Mouse (Mus musculus): ENCODE measurements around the gene Nek2. TPM values are rescaled to one million over a fixed set of nuclear protein-coding genes. Genes with fewer than 3 reads are reported as not detected.

Gene Nek2
- polyA plus RNA-seq, 1 experiment from 2014 or later: 38.7 TPM

DNA sequence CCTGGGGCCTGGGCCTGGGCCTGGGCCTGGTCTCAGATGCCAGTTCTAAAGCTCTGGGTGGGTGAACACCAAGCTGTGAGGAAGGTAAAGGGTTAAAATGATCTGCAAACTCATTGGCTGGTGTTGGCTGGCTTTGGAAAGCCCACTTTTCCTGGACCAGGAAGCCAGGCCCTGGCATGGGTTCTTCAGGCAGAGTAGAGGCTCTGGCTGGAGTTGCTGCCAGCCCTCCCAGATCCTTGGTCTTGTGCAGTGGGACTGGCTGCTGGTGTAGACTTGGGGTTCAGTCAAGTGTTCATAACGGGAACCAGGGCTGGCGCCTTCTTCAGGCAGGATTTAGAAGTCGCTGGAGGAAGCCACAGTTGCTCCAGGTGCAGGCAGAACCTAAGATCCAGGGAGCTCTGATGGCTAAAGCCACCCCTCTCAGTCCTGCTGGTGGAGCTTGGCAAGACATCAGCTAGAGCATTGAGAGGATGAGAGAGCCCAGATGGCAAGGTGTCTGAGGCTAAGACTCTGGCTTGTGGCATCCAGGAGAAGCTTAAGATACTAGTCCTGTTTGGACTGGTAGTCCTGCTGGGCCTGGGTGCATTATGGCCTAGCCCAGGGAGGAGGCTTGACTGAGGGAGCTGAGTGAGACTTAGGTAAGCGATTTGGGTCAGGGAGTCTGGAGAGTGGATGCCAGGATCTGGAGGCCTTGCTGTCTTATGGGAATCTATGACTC, 42.7 kb downstream of the Nek2 start:
- no peak overlapping the region for H3K9ac ChIP-seq
- H3K9me3 ChIP-seq: no peaks in the 10 kb centered on the region
- no peaks in the 10 kb centered on the region for H3K4me1 ChIP-seq
- ATAC-seq (ENCODE audit: insufficient read depth, low FRiP score, low read depth): no peak
- H3K27ac ChIP-seq: no peak overlapping the region
- H3K4me3 ChIP-seq (replicated peaks): no peak overlapping the region
- no peaks in the 10 kb centered on the region for H3K27me3 ChIP-seq (replicated peaks)
- no peak overlapping the region for H3K4me2 ChIP-seq
- H3K36me3 ChIP-seq: no peaks in the 10 kb centered on the region
- WGBS: 81% methylated on average over 4 of the region's 4 CpGs

DNA sequence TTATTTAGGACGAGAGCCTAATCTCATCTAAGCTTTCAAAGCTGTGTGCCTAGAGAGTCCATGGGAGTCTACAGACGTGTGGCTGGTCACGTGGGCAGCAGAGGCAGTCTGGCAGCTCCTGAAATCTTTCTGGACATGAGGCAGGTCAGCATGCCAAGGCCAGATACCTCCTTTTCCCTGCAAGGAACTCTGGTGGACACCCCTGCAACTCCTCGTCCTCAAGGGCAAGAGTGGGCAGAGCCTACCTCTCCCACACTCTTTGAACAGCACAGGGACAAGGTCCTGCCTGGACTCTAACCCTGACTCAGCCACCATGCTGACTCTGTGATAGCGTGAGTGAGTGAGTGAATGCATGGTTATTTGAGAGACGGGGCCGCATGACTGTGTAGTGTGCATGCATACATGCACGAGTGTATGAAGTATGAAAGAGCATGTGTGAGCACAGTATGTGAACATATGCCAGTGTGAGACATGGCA, 43.3 kb downstream of the Nek2 start:
- Histone ChIP-seq H3K36me3 (no peaks in the 10 kb centered on the region), H3K4me2 (no peak overlapping the region), H3K27ac (no peak overlapping the region), H3K4me3 (replicated peaks) (no peak overlapping the region), H3K27me3 (replicated peaks) (no peaks in the 10 kb centered on the region), H3K9me3 (no peaks in the 10 kb centered on the region), H3K9ac (no peak overlapping the region), H3K4me1 (no peaks in the 10 kb centered on the region)
- ATAC-seq (ENCODE audit: insufficient read depth, low FRiP score, low read depth): no peak
- WGBS: 79% methylated on average over 8 of the region's 8 CpGs

DNA sequence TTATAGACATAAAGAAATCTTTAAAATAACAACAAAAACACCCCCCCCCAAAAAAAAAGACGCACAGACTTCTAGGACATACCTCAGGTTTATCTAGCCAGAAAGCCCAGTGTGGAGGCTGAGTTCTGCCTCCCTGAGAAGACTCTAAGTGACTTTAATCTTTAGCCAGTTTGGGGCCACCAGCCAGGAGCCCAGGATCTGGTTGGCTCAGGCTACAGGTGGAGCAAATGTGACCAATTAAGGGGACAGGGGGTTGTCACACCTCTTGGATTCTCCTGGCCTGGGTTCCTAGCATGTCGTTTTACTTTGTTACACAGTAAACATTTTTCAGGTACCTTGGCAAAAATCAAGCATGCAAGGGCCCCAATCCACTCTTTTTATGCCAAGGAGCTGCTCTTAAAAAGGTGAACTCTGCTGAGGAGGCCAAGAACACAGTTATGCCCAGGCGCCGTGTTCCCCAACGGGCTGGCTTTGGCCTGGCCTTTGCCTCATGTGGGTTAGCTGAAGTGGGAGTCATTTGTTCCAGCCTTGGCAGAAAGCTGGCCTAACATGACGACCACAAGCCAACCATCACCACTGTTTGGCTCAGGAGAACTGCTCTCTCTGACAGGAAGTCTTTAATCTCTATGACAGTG, 50.9 kb downstream of the Nek2 start:
- H3K4me2 ChIP-seq: no peak overlapping the region
- no peaks in the 10 kb centered on the region for H3K36me3 ChIP-seq
- H3K9ac ChIP-seq: no peak overlapping the region
- H3K27ac ChIP-seq: no peak overlapping the region
- 70% methylated on average over 6 of the region's 6 CpGs for WGBS
- 0 out of 2 replicates have a peak, but pooled peaks cover 4% of the 10 kb centered on the region for H3K4me1 ChIP-seq
- H3K4me3 ChIP-seq (replicated peaks): no peak overlapping the region
- H3K27me3 ChIP-seq (replicated peaks): no peaks in the 10 kb centered on the region
- no peaks in the 10 kb centered on the region for H3K9me3 ChIP-seq
- ATAC-seq (ENCODE audit: insufficient read depth, low FRiP score, low read depth): no peak

DNA sequence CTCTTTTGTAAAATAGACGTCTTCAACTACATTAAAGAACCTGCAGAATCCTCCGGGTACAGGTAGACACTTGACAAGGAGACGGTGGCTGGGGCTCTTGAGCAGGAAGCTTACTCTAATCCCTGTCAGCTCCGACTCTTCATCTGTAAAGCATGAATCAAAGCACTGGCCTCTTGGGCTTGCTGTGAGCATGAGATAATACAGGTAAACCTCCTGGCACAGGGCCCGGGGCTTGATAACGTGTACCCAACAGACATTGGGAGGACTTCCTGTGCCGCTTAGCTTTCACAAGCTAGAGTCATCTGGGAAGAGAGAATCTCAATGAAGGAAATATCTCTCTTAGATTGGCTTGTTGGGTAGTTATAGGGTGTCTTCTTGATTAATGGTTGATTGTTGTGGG, 53.8 kb downstream of the Nek2 start:
- Histone ChIP-seq H3K9me3 (no peaks in the 10 kb centered on the region), H3K9ac (no peak overlapping the region), H3K4me2 (no peak overlapping the region), H3K4me1 (peaks cover 7% of the 10 kb centered on the region; the same call in 1 of the 2 replicates), H3K27ac (no peak overlapping the region), H3K27me3 (replicated peaks) (no peaks in the 10 kb centered on the region), H3K4me3 (replicated peaks) (no peak overlapping the region), H3K36me3 (no peaks in the 10 kb centered on the region)
- no peak for ATAC-seq (ENCODE audit: insufficient read depth, low FRiP score, low read depth)
- 63% methylated on average over 7 of the region's 7 CpGs for WGBS

DNA sequence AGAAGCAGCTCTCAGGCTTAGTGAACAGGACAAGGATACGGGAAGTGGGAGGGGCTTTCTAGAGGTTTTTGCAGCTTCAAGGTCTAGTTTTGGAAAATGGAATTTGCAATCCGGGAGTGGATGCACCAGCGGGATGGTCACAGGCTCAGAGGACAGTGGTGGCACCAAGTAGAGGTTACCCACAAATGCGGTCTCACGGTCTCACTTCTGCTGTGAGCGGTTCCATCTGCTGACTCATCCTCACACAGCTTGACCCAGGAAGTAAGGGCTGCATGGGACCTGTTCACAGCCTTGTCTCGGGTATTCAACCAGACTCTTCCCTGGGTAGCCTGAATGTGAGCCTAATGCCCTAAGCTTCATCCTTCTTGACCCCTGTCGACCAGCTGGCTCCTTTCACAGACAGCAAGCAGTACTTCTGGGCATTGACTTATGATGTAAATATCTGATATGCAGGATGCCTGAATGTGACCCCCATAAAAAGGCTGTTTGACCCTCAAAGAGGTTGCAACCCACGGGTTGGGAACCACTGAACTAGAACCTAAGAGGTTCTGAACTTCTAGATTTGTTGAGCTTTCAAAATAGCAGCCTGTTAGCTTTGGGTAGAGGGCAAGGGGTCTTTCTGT, 54.5 kb downstream of the Nek2 start:
- ATAC-seq (ENCODE audit: insufficient read depth, low FRiP score, low read depth): no peak
- no peaks in the 10 kb centered on the region for H3K36me3 ChIP-seq
- no peaks in the 10 kb centered on the region for H3K9me3 ChIP-seq
- H3K4me2 ChIP-seq: no peak overlapping the region
- H3K4me1 ChIP-seq: peaks cover 7% of the 10 kb centered on the region; the same call in 1 of the 2 replicates
- no peak overlapping the region for H3K9ac ChIP-seq
- H3K4me3 ChIP-seq (replicated peaks): no peak overlapping the region
- H3K27ac ChIP-seq: no peak overlapping the region
- no peaks in the 10 kb centered on the region for H3K27me3 ChIP-seq (replicated peaks)
- WGBS: 54% methylated on average over 9 of the region's 9 CpGs

DNA sequence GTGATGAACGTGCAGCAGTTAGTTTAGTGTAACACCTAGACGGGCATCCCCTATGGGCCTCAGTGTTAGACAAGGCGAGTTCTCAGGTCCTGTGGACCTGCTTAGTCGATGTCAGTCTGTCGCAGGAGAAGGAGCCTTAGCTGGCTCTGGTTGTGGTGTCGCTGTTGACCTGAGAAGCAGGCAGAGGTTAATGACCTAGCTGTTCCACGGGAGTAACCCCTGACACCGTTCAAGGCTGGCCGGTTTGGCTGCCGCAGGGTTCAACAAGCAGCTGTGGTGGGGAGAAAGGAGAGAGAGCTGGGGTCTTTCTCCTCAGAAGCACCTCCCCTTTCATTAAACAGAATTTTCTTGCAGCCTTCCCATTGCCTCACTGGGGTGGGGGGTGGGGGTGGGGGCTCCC, 56.4 kb downstream of the Nek2 start:
- Histone ChIP-seq H3K4me2 (no peak overlapping the region), H3K4me1 (peaks cover 9% of the 10 kb centered on the region; the same call in 1 of the 2 replicates), H3K9ac (no peak overlapping the region), H3K36me3 (no peaks in the 10 kb centered on the region), H3K4me3 (replicated peaks) (no peak overlapping the region), H3K9me3 (no peaks in the 10 kb centered on the region), H3K27me3 (replicated peaks) (no peaks in the 10 kb centered on the region), H3K27ac (no peak overlapping the region)
- WGBS: 54% methylated on average over 10 of the region's 10 CpGs
- no peak for ATAC-seq (ENCODE audit: insufficient read depth, low FRiP score, low read depth)

DNA sequence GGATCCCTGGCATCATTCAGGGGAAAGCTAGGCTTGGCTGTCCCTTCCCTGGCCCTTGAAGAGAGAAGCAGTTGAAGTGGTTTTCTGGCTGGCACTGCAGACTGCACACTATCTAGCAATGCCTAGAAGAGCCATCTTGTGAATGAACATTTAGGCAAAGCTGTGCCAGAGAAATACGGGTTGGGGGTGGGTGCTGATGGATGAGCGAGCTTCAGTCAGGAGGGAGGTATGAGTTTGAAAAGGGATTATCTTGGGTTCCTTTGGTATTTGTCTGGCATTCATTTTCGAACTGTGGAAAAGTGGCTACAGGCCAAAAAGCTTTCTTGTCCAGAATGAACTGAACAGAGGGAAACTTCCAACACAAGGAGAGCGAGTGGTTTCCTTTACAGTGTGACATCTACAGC, 57.3 kb downstream of the Nek2 start:
- ATAC-seq (ENCODE audit: insufficient read depth, low FRiP score, low read depth): no peak
- 50% methylated on average over 4 of the region's 4 CpGs for WGBS
- H3K36me3 ChIP-seq: no peaks in the 10 kb centered on the region

DNA sequence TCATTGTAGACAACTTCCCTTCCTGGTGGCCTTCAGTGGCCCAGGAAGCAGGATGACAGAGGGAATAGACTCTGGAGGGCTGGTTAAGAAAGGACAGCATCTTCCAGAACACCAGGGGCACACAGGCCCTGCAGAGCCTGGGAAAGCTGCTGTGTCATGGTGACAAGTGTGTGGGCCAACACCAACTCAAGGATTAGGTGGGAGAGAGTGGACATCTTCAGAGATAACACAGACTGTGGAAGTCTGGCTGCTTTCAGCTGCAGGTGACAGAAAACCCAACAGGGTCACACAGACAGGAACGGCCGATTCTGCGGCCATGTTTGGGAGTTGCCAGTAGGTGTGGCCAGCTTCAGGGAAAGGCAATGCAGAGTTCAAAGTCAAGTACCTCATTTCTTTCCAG, 59.0 kb downstream of the Nek2 start:
- Histone ChIP-seq H3K4me1 (peaks cover 8% of the 10 kb centered on the region; the same call in 1 of the 2 replicates), H3K9ac (no peak overlapping the region), H3K9me3 (no peaks in the 10 kb centered on the region), H3K4me3 (replicated peaks) (no peak overlapping the region), H3K36me3 (no peaks in the 10 kb centered on the region), H3K27ac (no peak overlapping the region), H3K4me2 (no peak overlapping the region), H3K27me3 (replicated peaks) (no peaks in the 10 kb centered on the region)
- 70% methylated on average over 3 of the region's 3 CpGs for WGBS
- no peak for ATAC-seq (ENCODE audit: insufficient read depth, low FRiP score, low read depth)

More for the DNA sequence above, 57.3 kb downstream of the Nek2 start:
- Histone ChIP-seq H3K4me2 (no peak overlapping the region), H3K9ac (no peak overlapping the region), H3K27me3 (replicated peaks) (no peaks in the 10 kb centered on the region), H3K4me1 (peaks cover 9% of the 10 kb centered on the region; the same call in 1 of the 2 replicates), H3K4me3 (replicated peaks) (no peak overlapping the region), H3K9me3 (no peaks in the 10 kb centered on the region), H3K27ac (no peak overlapping the region)

DNA sequence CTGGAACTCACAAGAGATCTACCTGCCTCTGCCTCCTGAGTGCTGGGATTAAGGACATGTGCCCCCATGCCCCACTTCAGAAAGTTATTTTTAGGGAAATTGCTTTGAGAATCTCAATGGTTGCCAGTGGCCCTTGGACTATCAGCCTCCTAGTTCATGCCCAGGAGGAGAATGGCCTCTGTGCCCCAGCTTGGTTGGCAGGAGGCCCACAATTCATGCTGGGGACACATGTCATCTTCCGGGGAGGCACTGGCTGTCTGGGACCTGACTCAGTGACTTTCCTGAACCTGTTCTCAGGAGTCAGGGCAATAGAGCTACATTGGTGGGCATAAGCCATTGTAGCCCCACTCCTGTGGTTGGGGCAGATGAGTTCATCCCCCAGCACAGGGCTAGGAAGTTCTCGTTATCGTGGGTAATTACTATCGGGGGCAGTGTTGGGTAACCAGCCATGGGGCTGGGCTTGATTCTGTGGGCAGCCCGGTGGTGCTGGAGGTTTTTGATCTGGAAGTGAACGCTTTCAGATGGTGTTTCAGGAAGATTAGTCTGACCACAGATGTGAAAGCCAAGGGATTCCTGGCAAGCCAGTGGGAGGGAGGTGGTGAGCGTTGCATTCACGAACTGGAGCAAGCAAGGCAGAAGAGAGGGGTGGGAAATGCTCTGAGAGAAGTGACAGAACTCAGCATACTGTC, 59.8 kb downstream of the Nek2 start:
- H3K27ac ChIP-seq: no peak overlapping the region
- H3K4me3 ChIP-seq (replicated peaks): no peak overlapping the region
- H3K27me3 ChIP-seq (replicated peaks): no peaks in the 10 kb centered on the region
- H3K4me2 ChIP-seq: no peak overlapping the region
- no peak overlapping the region for H3K9ac ChIP-seq
- no peaks in the 10 kb centered on the region for H3K9me3 ChIP-seq
- peaks cover 5% of the 10 kb centered on the region; the same call in 1 of the 2 replicates for H3K4me1 ChIP-seq
- no peaks in the 10 kb centered on the region for H3K36me3 ChIP-seq
- WGBS: 78% methylated on average over 8 of the region's 8 CpGs
- no peak for ATAC-seq (ENCODE audit: insufficient read depth, low FRiP score, low read depth)

DNA sequence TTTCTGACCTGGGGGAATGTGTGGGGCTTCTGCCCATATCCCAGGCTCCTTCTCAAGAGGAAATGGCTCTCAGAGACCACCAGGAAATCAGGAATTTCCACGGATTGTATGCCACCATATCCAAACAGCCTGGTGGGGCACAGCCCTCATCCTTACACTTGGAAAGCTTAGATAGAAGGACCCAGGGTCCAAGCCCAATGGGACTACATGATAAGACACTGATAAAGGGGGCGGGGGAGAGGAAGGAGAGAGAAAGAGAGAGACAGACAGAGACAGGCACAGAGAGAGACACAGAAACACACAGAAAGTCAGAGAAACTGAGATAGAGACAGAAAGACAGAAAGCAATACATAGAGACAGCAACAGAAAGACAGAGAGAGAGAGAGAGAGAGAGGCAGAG, 60.4 kb downstream of the Nek2 start:
- H3K4me2 ChIP-seq: no peak overlapping the region
- H3K4me3 ChIP-seq (replicated peaks): no peak overlapping the region
- no peaks in the 10 kb centered on the region for H3K27me3 ChIP-seq (replicated peaks)
- 48% methylated on average over 2 of the region's 2 CpGs for WGBS
- H3K27ac ChIP-seq: no peak overlapping the region
- no peaks in the 10 kb centered on the region for H3K36me3 ChIP-seq
- H3K4me1 ChIP-seq: peaks cover 5% of the 10 kb centered on the region; the same call in 1 of the 2 replicates
- ATAC-seq (ENCODE audit: insufficient read depth, low FRiP score, low read depth): no peak
- no peaks in the 10 kb centered on the region for H3K9me3 ChIP-seq
- H3K9ac ChIP-seq: no peak overlapping the region

All from stomach, embryonic 15.5 days (tissue).